In genomic region chr7:140954733-140955071, GRCm38 (mm10) we compare ENCODE assay signal across 8 mouse cellular contexts. TPM values are rescaled to one million over a fixed set of nuclear protein-coding genes. Genes with fewer than 3 reads are reported as not detected.
DNase-seq lines count a peak whose midpoint lies in the region; ATAC-seq and TF ChIP-seq lines count a peak whose summit lies in the region.

No protein-coding gene starts in this region.

- H3K36me3 ChIP-seq in heart, embryonic 13.5 days: peaks cover 11% of the 10 kb centered on the region; the same call in 1 of the 2 replicates
- H3K36me3 ChIP-seq in neural tube, embryonic 13.5 days: no peaks in the 10 kb centered on the region

- peak overlapping the region; percentile 86 for H3K9ac ChIP-seq in heart, embryonic 13.5 days
- H3K9ac ChIP-seq in neural tube, embryonic 13.5 days: peak overlapping the region; percentile 62

- ATAC-seq in heart, embryonic 13.5 days (ENCODE audit: extremely low read depth, insufficient number of reproducible peaks, low FRiP score, low TSS enrichment): no peak
- ATAC-seq in neural tube, embryonic 13.5 days (ENCODE audit: low read depth): no peak

- H3K4me1 ChIP-seq in heart, embryonic 13.5 days: peaks cover 54% of the 10 kb centered on the region
- peaks cover 13% of the 10 kb centered on the region for H3K4me1 ChIP-seq in embryonic fibroblast, embryonic 13.5 days (ENCODE audit: control insufficient read depth, insufficient read depth, low read length)
- H3K4me1 ChIP-seq in neural tube, embryonic 13.5 days (replicated peaks): peaks cover 40% of the 10 kb centered on the region

- peak overlapping the region; percentile 75 for H3K4me2 ChIP-seq in heart, embryonic 13.5 days
- H3K4me2 ChIP-seq in neural tube, embryonic 13.5 days: peak overlapping the region; percentile 55

- H3K9me3 ChIP-seq in heart, embryonic 13.5 days: no peaks in the 10 kb centered on the region
- H3K9me3 ChIP-seq in neural tube, embryonic 13.5 days: no peaks in the 10 kb centered on the region

- no peak for DNase-seq in heart, postnatal 36 days
- DNase-seq in kidney, postnatal 4 days: peak; percentile 59 to 66
- no peak for DNase-seq in layer of hippocampus, adult 9-11 months
- no peak for DNase-seq in layer of hippocampus, adult 9-10 months (ENCODE audit: low spot score)
- DNase-seq in embryo, embryonic 9.5 days (ENCODE audit: extremely low spot score): no peak

- H3K4me3 ChIP-seq in heart, embryonic 13.5 days: peak overlapping the region; percentile 68
- peak overlapping the region; percentile 94 for H3K4me3 ChIP-seq in embryonic fibroblast, embryonic 13.5 days (ENCODE audit: insufficient read depth, low read length)
- H3K4me3 ChIP-seq in neural tube, embryonic 13.5 days: peak overlapping the region; percentile 35

- intact Hi-C loops in heart, postnatal 36 days (cut with DNase I): loop anchor here (5.0 kb wide), 1 partner anchor 218 kb away; the partner anchor contains the start of gene Rnh1

- no peak; the same call in 1 of the 2 replicates for TF ChIP-seq POLR2A in embryonic fibroblast, embryonic 13.5 days (IDR thresholded peaks at IDR 0.05; ENCODE audit: low read depth, low read length)

- TF ChIP-seq CTCF in embryonic fibroblast, embryonic 13.5 days (IDR thresholded peaks at IDR 0.05; ENCODE audit: borderline replicate concordance, insufficient read depth, low read length): no peak

- peak overlapping the region; percentile 94 for H3K27ac ChIP-seq in heart, embryonic 13.5 days (replicated peaks)
- H3K27ac ChIP-seq in embryonic fibroblast, embryonic 13.5 days (ENCODE audit: insufficient read depth, low read length): no peak overlapping the region
- H3K27ac ChIP-seq in neural tube, embryonic 13.5 days (replicated peaks): no peak overlapping the region

- peaks cover 11% of the 10 kb centered on the region for H3K27me3 ChIP-seq in heart, embryonic 13.5 days (replicated peaks)
- H3K27me3 ChIP-seq in neural tube, embryonic 13.5 days: no peaks in the 10 kb centered on the region

- WGBS in heart, embryonic 13.5 days: 10% methylated on average over 9 of the region's 9 CpGs
- WGBS in neural tube, embryonic 13.5 days: 8% methylated on average over 9 of the region's 9 CpGs

RNA-seq across cellular contexts. Expression of gene Gm45717, which starts 1.0 kb away (rescaled TPM):
- polyA plus RNA-seq in heart, embryonic 13.5 days (2015; fragmentation: Nextera tagmentation; extraction: Ambion mirVana): not detected in 2 replicates
- total RNA-seq in heart, postnatal 36 days (2021): under 1 TPM in 1 of 2 experiments, not detected in 1; 0.76 TPM
- not detected in 2 replicates for polyA plus RNA-seq in embryonic fibroblast, embryonic 13.5 days (2011; ENCODE audit: insufficient read length, low read depth, missing spikeins)
- polyA plus RNA-seq in neural tube, embryonic 13.5 days (2015; fragmentation: Nextera tagmentation; extraction: Ambion mirVana): not detected in 2 replicates

RNA-seq across cellular contexts. Expression of gene Ifitm2, which starts 1.1 kb away (rescaled TPM):
- 505 and 535 TPM in 2 replicates for polyA plus RNA-seq in heart, embryonic 13.5 days (2015; fragmentation: Nextera tagmentation; extraction: Ambion mirVana)
- total RNA-seq in heart, postnatal 36 days (2021): 100 to 1,000 TPM; 111 to 112 TPM
- polyA plus RNA-seq in embryonic fibroblast, embryonic 13.5 days (2011; ENCODE audit: insufficient read length, low read depth, missing spikeins): 771 and 857 TPM in 2 replicates
- 271 and 311 TPM in 2 replicates for polyA plus RNA-seq in neural tube, embryonic 13.5 days (2015; fragmentation: Nextera tagmentation; extraction: Ambion mirVana)

RNA-seq across cellular contexts. Expression of gene Ifitm5, which starts 4.6 kb away (rescaled TPM):
- 1.2 TPM in 2 replicates for polyA plus RNA-seq in heart, embryonic 13.5 days (2015; fragmentation: Nextera tagmentation; extraction: Ambion mirVana)
- under 1 TPM in 1 of 2 experiments, not detected in 1; 0.42 TPM for total RNA-seq in heart, postnatal 36 days (2021)
- polyA plus RNA-seq in embryonic fibroblast, embryonic 13.5 days (2011; ENCODE audit: insufficient read length, low read depth, missing spikeins): 3.0 TPM in 1 of 2 replicates, not detected in the other
- 1.4 and 2.1 TPM in 2 replicates for polyA plus RNA-seq in neural tube, embryonic 13.5 days (2015; fragmentation: Nextera tagmentation; extraction: Ambion mirVana)

RNA-seq across cellular contexts. Expression of gene Ifitm1, which starts 12.3 kb away (rescaled TPM):
- polyA plus RNA-seq in heart, embryonic 13.5 days (2015; fragmentation: Nextera tagmentation; extraction: Ambion mirVana): 9.7 and 15.9 TPM in 2 replicates
- total RNA-seq in heart, postnatal 36 days (2021): 1 to 10 TPM; 3.4 to 4.1 TPM
- 5.1 and 16.5 TPM in 2 replicates for polyA plus RNA-seq in embryonic fibroblast, embryonic 13.5 days (2011; ENCODE audit: insufficient read length, low read depth, missing spikeins)
- polyA plus RNA-seq in neural tube, embryonic 13.5 days (2015; fragmentation: Nextera tagmentation; extraction: Ambion mirVana): 20.3 and 26.7 TPM in 2 replicates

RNA-seq across cellular contexts. Expression of gene Pgghg, which starts 13.5 kb away (rescaled TPM):
- 13.1 and 13.8 TPM in 2 replicates for polyA plus RNA-seq in heart, embryonic 13.5 days (2015; fragmentation: Nextera tagmentation; extraction: Ambion mirVana)
- total RNA-seq in heart, postnatal 36 days (2021): 1 to 10 TPM; 4.4 to 4.9 TPM
- polyA plus RNA-seq in embryonic fibroblast, embryonic 13.5 days (2011; ENCODE audit: insufficient read length, low read depth, missing spikeins): 14.3 and 19.1 TPM in 2 replicates
- polyA plus RNA-seq in neural tube, embryonic 13.5 days (2015; fragmentation: Nextera tagmentation; extraction: Ambion mirVana): 7.6 and 8.2 TPM in 2 replicates

Comparison
In these comparisons a context has a peak if more than half of its experiments do, and no peak if none do; other contexts are left out.
1. H3K4me3 ChIP-seq: peak in every context shown above with its lines; median percentile 94 in embryonic fibroblast, embryonic 13.5 days; 68 in heart, embryonic 13.5 days; 35 in neural tube, embryonic 13.5 days.
2. DNase-seq: peak in kidney, postnatal 4 days (2 of 2); none in heart, postnatal 36 days (0 of 2), layer of hippocampus, adult 9-11 months (single experiment), layer of hippocampus, adult 9-10 months (single experiment) and embryo, embryonic 9.5 days (single experiment).